Mouse (Mus musculus) heart, embryonic 15.5 days (tissue): ENCODE data around the gene Gm20604. TPM values are rescaled to one million over a fixed set of nuclear protein-coding genes. Genes with fewer than 3 reads are reported as not detected.

Source experiments
- ATAC-seq: fragments of 200-750 bp; cut with Nextera tagmentation; replicated peaks from 2 replicates; pipeline ENCODE4 v1.8.0; 2017; ENCODE audit warnings: low read depth, moderate TSS enrichment; ENCODE audit not compliant: insufficient number of reproducible peaks, insufficient read depth, low FRiP score
- H3K27ac ChIP-seq: fragments of 300-500 bp; sonication (generic); 2 replicates; pipeline ENCODE4 v1.5.1; 2015; ENCODE audit warnings: mild to moderate bottlenecking, inconsistent platforms
- H3K27me3 ChIP-seq: fragments of 300-500 bp; sonication (generic); 2 replicates; pipeline ENCODE4 v1.6.1; 2015; ENCODE audit warnings: inconsistent platforms
- H3K36me3 ChIP-seq: fragments of 300-500 bp; sonication (generic); 2 replicates; pipeline ENCODE4 v1.6.1; 2015; ENCODE audit warnings: mild to moderate bottlenecking, inconsistent platforms
- H3K4me1 ChIP-seq: fragments of 300-500 bp; sonication (generic); replicated peaks from 2 replicates; pipeline ENCODE4 v1.6.1; 2015; ENCODE audit warnings: inconsistent platforms
- H3K4me2 ChIP-seq: fragments of 300-500 bp; sonication (generic); 2 replicates; pipeline ENCODE4 v1.6.1; 2015; ENCODE audit warnings: inconsistent platforms, mild to moderate bottlenecking, moderate library complexity
- H3K4me3 ChIP-seq: fragments of 300-500 bp; sonication (generic); 2 replicates; pipeline ENCODE4 v1.5.1; 2015; ENCODE audit warnings: mild to moderate bottlenecking, inconsistent platforms
- H3K9ac ChIP-seq: fragments of 300-500 bp; sonication (generic); 2 replicates; pipeline ENCODE4 v1.6.1; 2015; ENCODE audit warnings: mild to moderate bottlenecking, inconsistent platforms
- H3K9me3 ChIP-seq: fragments of 300-500 bp; sonication (generic); replicated peaks from 2 replicates; pipeline ENCODE4 v1.6.1; 2016; ENCODE audit warnings: inconsistent platforms
- WGBS: fragments of 180-500 bp; shearing (Covaris S2); methylation state at CpG from one replicate; pipeline ENCODE4 v1.1.7; 2015; ENCODE audit warnings: mixed read lengths; 5-methylcytosine and 5-hydroxymethylcytosine counted together
- polyA plus RNA-seq: library from polyadenylated mRNA; unstranded; fragments of >200 nt; fragmentation: Nextera tagmentation; extraction: Ambion mirVana; gene quantifications from 2 replicates; pipeline ENCODE4 v1.2.1, GENCODE M21; 2015

Gm20604 gene
- polyA plus RNA-seq = 15.6 TPM in 2 replicates

DNA sequence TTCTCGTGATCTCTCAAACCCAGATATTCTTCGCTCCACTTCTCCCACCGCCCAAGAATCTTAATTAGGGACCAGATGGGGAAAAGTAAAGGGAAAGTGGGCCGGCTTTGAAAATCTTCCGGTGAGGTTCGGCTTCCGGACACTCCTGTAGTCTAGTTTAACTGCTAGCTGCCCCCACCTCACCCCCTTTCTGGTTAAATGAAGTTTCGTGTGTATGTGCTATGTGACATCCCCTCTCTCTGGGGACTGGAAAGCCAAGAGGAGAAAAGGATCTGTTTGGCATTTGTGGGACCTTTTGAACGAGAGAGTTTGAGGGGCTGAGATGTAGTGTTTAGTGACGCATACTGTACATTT is at the start of gene Gm20604:
TSS of gene Gm20604 (minus strand) at position 270 of the 354 bp plus-strand sequence.
- Histone ChIP-seq H3K4me1 (peaks cover 22% of the 10 kb centered on the region), H3K4me2 (peak within 1 kb of the TSS; percentile 84), H3K27ac (peak within 1 kb of the TSS; percentile 92), H3K9me3 (no peaks in the 10 kb centered on the region), H3K9ac (peak within 1 kb of the TSS; percentile 82), H3K4me3 (peak within 1 kb of the TSS; percentile 90), H3K36me3 (peaks cover 8% of the 10 kb centered on the region; the same call in 1 of the 2 replicates), H3K27me3 (no peaks in the 10 kb centered on the region)
- WGBS = under 1% methylated on average over 10 of the region's 10 CpGs
- ATAC-seq = no peak

DNA sequence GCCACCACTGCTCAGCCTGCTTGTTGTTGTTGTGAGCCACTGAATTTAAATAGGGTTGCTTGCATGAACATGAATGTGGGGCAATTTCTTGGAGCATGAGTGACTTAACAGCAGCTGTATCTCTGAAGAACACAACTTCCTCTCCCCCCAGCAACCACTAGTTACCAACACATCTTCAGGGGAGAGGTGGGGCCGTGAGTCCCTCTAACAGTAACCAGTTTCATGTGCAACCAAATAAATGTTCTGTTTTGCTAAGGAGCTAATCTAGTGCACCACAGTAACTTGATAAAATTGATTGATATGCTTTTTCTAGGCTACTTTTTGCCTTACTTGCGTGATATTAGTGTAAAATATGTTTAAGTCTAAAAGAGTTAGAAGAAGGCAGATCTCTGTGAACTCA is 41.1 kb upstream of the Gm20604 start:
- ATAC-seq = no peak
- Histone ChIP-seq H3K27ac (no peak overlapping the region), H3K4me1 (no peaks in the 10 kb centered on the region), H3K4me3 (no peak overlapping the region), H3K4me2 (no peak overlapping the region), H3K36me3 (peaks cover 15% of the 10 kb centered on the region; the same call in 1 of the 2 replicates), H3K27me3 (no peaks in the 10 kb centered on the region), H3K9ac (no peak overlapping the region), H3K9me3 (no peaks in the 10 kb centered on the region)
- WGBS = 88% methylated on average over 2 of the region's 2 CpGs

DNA sequence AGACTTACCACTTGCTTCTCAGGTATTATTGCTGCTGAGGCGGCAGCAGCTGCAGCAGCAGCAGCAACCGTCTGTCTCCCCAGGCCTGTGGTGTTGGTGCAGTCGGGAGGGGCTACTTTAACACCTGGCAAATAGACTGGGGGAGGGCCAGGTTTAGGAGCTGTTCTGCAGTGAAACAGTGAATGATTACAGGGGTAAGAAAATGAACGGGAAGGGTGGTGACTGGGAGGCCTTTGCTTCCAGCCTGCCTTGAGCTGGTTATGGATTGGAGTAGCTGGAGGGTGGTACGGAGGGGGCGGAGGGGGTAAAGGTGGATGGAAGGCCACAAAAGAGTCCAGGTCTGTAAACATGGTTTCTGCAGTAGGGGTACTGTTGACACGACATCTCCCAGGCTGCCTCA is 29.5 kb upstream of the Gm20604 start:
- no peak for ATAC-seq
- no peaks in the 10 kb centered on the region for H3K9me3 ChIP-seq
- 88% methylated on average over 7 of the region's 7 CpGs for WGBS
- peaks cover 68% of the 10 kb centered on the region for H3K36me3 ChIP-seq
- H3K27me3 ChIP-seq = no peaks in the 10 kb centered on the region
- no peak overlapping the region for H3K4me2 ChIP-seq
- H3K9ac ChIP-seq = no peak overlapping the region
- no peak overlapping the region for H3K4me3 ChIP-seq
- no peaks in the 10 kb centered on the region for H3K4me1 ChIP-seq
- no peak overlapping the region for H3K27ac ChIP-seq

DNA sequence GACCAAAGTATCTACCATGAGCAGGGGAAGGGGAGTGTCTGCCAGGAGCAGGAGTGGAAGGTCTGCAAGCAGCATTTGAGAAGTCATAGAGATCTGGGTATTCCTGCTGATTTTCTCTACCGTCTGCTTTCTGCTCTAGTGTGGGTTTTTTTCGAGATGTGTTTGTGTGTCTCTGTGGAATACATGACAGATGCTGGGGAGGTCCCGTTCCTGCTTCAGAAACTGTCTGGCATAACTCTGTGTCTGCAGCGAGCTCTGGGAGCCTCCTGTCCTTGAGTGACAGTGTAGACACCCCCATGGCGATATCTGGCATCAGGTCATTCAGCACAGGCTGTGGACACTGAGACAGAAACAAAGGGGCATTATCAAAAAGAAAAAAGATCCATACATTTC is 27.1 kb upstream of the Gm20604 start:
- no peak overlapping the region for H3K9ac ChIP-seq
- no peak overlapping the region for H3K27ac ChIP-seq
- H3K4me1 ChIP-seq = no peaks in the 10 kb centered on the region
- H3K36me3 ChIP-seq = peaks cover 50% of the 10 kb centered on the region
- WGBS = 77% methylated on average over 5 of the region's 5 CpGs
- no peaks in the 10 kb centered on the region for H3K9me3 ChIP-seq
- H3K27me3 ChIP-seq = no peaks in the 10 kb centered on the region
- no peak overlapping the region for H3K4me2 ChIP-seq
- no peak overlapping the region for H3K4me3 ChIP-seq
- ATAC-seq = no peak

DNA sequence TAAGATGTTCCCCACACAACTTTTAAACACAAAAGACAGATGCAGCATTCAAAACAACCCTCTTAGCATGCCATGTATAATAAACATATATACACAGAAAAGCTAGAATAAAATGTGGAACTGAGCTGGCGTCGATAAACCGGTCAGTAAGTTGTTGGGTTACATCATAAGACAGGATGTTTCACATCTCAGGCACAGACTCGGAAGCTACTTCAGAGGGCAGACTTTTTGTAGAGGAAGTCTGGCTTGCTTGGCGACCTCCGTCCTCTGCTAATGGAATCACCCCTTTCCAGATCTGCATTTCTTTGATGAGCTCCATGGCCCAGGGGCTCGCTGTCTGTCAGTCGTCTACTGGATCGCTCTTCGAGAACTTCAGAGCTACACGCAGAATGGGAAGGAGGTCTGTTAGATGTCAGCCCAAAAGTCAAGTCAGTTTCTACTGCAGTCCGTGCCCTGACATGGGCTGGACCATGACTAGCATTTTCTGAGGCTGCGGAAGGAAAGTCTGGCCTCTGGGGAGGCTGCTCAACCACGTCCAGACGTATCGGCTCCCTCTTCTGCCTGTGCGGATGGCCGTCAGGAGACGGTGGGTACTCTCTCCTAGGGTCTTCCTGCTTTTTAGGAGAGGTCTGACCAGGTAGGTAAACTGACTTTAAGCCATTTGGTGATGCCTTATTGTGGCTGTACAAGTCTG is 26.6 kb upstream of the Gm20604 start:
- H3K36me3 ChIP-seq = peaks cover 45% of the 10 kb centered on the region
- H3K9ac ChIP-seq = no peak overlapping the region
- no peak overlapping the region for H3K4me2 ChIP-seq
- no peaks in the 10 kb centered on the region for H3K9me3 ChIP-seq
- no peak overlapping the region for H3K4me3 ChIP-seq
- H3K27me3 ChIP-seq = no peaks in the 10 kb centered on the region
- no peak for ATAC-seq
- no peak overlapping the region for H3K27ac ChIP-seq
- peaks cover 2% of the 10 kb centered on the region; the same call in 1 of the 2 replicates for H3K4me1 ChIP-seq
- 88% methylated on average over 19 of the region's 19 CpGs for WGBS

DNA sequence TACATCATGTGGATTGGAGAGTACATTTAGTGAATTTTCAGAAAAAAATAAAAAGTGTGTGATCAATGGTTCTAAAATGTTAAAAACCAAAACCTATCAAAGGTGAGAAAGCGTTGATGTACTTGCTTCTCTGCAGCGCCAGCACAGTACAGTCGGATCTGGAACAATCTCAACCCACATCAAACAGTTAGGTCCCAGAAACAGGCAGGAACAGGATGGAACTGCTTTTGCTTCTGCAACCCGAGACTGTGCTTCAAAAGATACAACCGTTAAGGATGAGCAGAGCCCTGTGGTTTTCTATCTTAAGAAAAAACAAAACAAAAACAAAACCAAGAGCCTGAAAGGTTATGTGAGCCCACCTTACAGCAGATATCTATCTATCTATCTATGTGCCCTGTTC is 24.4 kb upstream of the Gm20604 start:
- no peak for ATAC-seq
- Histone ChIP-seq H3K27me3 (no peaks in the 10 kb centered on the region), H3K9me3 (no peaks in the 10 kb centered on the region), H3K4me1 (peaks cover 6% of the 10 kb centered on the region), H3K36me3 (peaks cover 32% of the 10 kb centered on the region), H3K27ac (no peak overlapping the region), H3K4me3 (no peak overlapping the region), H3K4me2 (no peak overlapping the region), H3K9ac (no peak overlapping the region)
- WGBS = 89% methylated on average over 5 of the region's 5 CpGs

DNA sequence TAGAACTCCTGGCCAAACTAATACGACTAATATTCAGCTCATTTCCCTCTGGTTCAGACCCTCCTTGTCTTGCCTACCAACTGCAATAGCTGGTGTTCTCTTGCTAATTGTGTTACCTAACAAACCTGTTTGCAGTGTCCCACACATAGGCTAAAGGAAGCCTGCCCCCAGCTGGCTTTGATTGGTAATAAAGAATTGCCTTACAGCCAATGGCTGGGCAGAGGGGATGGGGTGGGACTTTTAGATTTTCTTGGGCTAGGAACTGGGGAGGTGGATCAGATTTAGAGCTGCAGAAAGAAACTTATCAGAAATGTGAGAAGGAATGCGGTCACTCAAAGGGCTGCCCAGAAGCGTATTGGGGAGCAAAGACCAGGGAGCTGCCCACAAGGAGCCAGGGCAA is 21.0 kb upstream of the Gm20604 start:
- Histone ChIP-seq H3K4me1 (peaks cover 6% of the 10 kb centered on the region), H3K9ac (no peak overlapping the region)

DNA sequence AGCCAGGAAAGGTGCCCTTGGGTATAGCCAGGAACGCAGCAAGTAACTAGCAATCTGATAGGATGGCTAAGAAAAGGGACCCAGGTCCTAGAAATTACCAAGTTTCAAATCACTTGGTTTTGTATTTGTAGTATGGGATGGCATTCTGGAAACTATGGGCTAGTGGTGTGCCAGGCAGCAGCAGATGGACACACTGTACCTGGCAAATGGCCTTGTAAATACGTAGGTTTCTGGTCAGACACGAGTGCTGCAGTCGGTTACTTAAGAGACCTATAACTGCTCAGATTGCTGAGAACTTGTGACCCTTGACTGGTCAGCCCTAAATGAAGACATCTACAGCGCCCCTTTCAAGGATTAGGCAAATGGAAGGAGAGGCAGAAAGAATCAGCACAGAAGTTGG is 19.7 kb upstream of the Gm20604 start:
- H3K27ac ChIP-seq = no peak overlapping the region
- 84% methylated on average over 5 of the region's 5 CpGs for WGBS
- H3K4me1 ChIP-seq = peaks cover 6% of the 10 kb centered on the region
- no peak overlapping the region for H3K4me3 ChIP-seq
- H3K36me3 ChIP-seq = peaks cover 43% of the 10 kb centered on the region
- no peaks in the 10 kb centered on the region for H3K9me3 ChIP-seq
- H3K9ac ChIP-seq = no peak overlapping the region
- no peak for ATAC-seq
- no peaks in the 10 kb centered on the region for H3K27me3 ChIP-seq
- no peak overlapping the region for H3K4me2 ChIP-seq

More for the DNA sequence above, 21.0 kb upstream of the Gm20604 start:
- 35% methylated on average over 3 of the region's 3 CpGs for WGBS
- Histone ChIP-seq H3K4me2 (no peak overlapping the region), H3K36me3 (peaks cover 34% of the 10 kb centered on the region), H3K4me3 (no peak overlapping the region), H3K9me3 (no peaks in the 10 kb centered on the region), H3K27ac (no peak overlapping the region), H3K27me3 (no peaks in the 10 kb centered on the region)
- no peak for ATAC-seq

DNA sequence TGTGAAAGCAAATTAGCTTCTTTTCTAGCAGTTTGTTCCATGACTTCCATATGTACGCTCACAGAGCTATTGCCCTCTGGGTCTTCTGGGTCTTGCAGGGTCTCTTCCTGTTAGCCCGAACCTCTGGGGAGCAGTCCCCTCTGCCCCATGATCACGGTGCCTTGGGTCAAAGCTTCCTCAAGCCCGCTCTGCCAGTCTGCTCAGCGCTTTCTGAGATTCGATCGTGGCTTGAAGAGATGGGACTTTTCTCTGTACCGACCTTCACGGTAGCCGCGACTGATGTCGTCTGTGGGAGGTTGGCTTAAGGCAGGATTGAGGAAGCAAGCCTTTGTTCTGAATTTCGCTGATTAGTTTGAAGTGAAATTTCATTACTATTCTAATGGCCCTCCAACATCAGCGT is 17.6 kb upstream of the Gm20604 start:
- Histone ChIP-seq H3K4me1 (peaks cover 6% of the 10 kb centered on the region), H3K9me3 (no peaks in the 10 kb centered on the region), H3K27me3 (no peaks in the 10 kb centered on the region), H3K27ac (no peak overlapping the region), H3K4me3 (no peak overlapping the region), H3K4me2 (no peak overlapping the region), H3K9ac (no peak overlapping the region), H3K36me3 (peaks cover 60% of the 10 kb centered on the region)
- WGBS = 88% methylated on average over 14 of the region's 14 CpGs
- no peak for ATAC-seq

DNA sequence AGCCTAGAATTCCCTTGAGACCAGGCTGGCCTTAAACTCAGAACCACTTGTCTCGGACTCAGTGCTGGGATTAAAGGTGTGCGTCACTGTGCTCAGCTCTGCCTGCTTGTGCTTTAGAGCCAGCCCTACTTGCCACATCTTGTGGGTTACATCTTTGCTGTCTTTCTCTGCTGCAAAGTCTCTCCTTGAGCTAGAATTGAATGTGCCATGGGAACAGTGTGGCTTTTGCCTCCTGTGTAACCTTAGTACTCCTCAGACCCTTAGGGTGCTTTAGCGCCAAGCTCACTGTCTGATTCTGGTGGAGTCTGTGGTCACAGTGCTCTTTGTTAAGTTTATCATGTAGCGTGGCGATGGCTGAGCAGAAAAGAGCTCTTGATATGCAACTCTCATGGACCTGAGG is 14.2 kb upstream of the Gm20604 start:
- WGBS = 93% methylated on average over 5 of the region's 5 CpGs
- H3K36me3 ChIP-seq = peaks cover 92% of the 10 kb centered on the region
- no peak overlapping the region for H3K9ac ChIP-seq
- H3K4me3 ChIP-seq = no peak overlapping the region
- ATAC-seq = no peak
- no peak overlapping the region for H3K4me2 ChIP-seq
- H3K9me3 ChIP-seq = no peaks in the 10 kb centered on the region
- H3K4me1 ChIP-seq = no peaks in the 10 kb centered on the region
- H3K27me3 ChIP-seq = no peaks in the 10 kb centered on the region
- H3K27ac ChIP-seq = no peak overlapping the region

DNA sequence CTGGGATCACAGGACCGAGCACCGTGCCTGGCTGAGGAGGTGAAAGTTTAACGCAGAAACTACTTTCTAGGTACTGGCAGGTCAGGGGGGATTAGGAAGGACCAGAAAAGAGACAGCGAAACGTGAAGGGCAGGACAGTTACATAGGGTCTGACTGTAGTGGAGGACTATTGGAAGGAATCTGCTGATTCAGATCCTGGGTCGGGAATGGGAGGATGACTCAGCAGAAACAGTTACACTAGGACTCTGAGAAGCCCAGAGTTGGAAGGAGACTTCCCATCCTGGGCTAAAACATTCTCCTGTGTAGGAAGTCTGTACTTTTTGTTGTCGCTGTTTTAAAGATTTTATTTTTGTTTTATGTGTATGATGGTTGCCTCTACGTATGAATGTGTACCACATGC is 13.1 kb upstream of the Gm20604 start:
- H3K27me3 ChIP-seq = no peaks in the 10 kb centered on the region
- no peak overlapping the region for H3K4me3 ChIP-seq
- H3K9me3 ChIP-seq = no peaks in the 10 kb centered on the region
- H3K4me2 ChIP-seq = no peak overlapping the region
- ATAC-seq = no peak
- H3K36me3 ChIP-seq = peaks cover 92% of the 10 kb centered on the region
- 95% methylated on average over 8 of the region's 8 CpGs for WGBS
- no peak overlapping the region for H3K9ac ChIP-seq
- no peak overlapping the region for H3K27ac ChIP-seq
- no peaks in the 10 kb centered on the region for H3K4me1 ChIP-seq

DNA sequence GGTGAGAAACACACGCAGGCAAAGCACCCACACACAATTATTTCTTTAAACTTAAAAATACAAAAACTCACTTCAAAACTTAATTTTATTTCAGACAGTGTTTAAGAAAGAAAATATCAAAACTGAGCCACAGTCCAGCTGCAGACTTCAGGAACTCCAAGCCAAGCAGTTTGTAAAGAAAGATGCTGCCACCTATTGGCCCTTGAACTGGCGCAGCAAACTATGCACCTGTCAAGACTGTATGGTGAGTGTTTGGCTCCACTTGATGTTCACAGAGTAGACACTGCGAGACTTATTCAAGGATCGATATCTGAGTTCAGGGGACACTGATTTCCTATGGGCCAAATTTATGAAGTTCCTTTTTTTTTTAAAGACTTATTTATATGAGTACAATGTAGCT is 10.5 kb upstream of the Gm20604 start:
- H3K4me2 ChIP-seq = no peak overlapping the region
- no peak overlapping the region for H3K27ac ChIP-seq
- ATAC-seq = no peak
- no peaks in the 10 kb centered on the region for H3K27me3 ChIP-seq
- no peaks in the 10 kb centered on the region for H3K4me1 ChIP-seq
- H3K4me3 ChIP-seq = no peak overlapping the region
- no peak overlapping the region for H3K9ac ChIP-seq
- H3K36me3 ChIP-seq = peaks cover 89% of the 10 kb centered on the region
- H3K9me3 ChIP-seq = no peaks in the 10 kb centered on the region
- WGBS = 91% methylated on average over 4 of the region's 4 CpGs
